Mouse (Mus musculus) heart, postnatal 0 days (tissue): Measurements from ENCODE around the gene Kprp. TPM values are rescaled to one million over a fixed set of nuclear protein-coding genes. Genes with fewer than 3 reads are reported as not detected.
"Not testable (repeated sequence)": the region's sequence is repeated elsewhere in the genome, so short reads cannot be mapped to it uniquely, and the experiment has no call there.

Experiments
- ATAC-seq: fragments of 200-750 bp; cut with Nextera tagmentation; 2 replicates; pipeline ENCODE4 v1.8.0; 2017; ENCODE audit warnings: low read depth, moderate number of reproducible peaks, moderate library complexity; ENCODE audit not compliant: insufficient read depth
- DNase-seq: peaks from one replicate; pipeline ENCODE4 v3.0.0-alpha.2; 2016; ENCODE audit warnings: low spot score
- H3K27ac ChIP-seq: fragments of 300-500 bp; sonication (generic); 2 replicates; pipeline ENCODE4 v1.5.1; 2014; ENCODE audit warnings: low read depth, mild to moderate bottlenecking
- H3K27me3 ChIP-seq: fragments of 300-500 bp; sonication (generic); 2 replicates; pipeline ENCODE4 v1.6.1; 2014; ENCODE audit warnings: low read length, mixed read lengths; ENCODE audit not compliant: control insufficient read depth, insufficient read depth
- H3K36me3 ChIP-seq: fragments of 300-500 bp; sonication (generic); replicated peaks from 2 replicates; pipeline ENCODE4 v1.6.1; 2014; ENCODE audit warnings: low read length, mixed read lengths; ENCODE audit not compliant: control insufficient read depth, insufficient read depth
- H3K4me1 ChIP-seq: fragments of 300-500 bp; sonication (generic); 2 replicates; pipeline ENCODE4 v1.6.1; 2014; ENCODE audit warnings: antibody characterized with exemption; ENCODE audit not compliant: control insufficient read depth, insufficient read depth
- H3K4me2 ChIP-seq: fragments of 300-500 bp; sonication (generic); 2 replicates; pipeline ENCODE4 v1.6.1; 2014; ENCODE audit warnings: low read depth, mild to moderate bottlenecking, low read length, moderate library complexity
- H3K4me3 ChIP-seq: fragments of 300-500 bp; sonication (generic); 2 replicates; pipeline ENCODE4 v1.5.1; 2014; ENCODE audit warnings: low read depth, low read length
- H3K9ac ChIP-seq: fragments of 300-500 bp; sonication (generic); replicated peaks from 2 replicates; pipeline ENCODE4 v1.6.1; 2014; ENCODE audit warnings: low read depth, low read length, mixed read lengths
- H3K9me3 ChIP-seq: fragments of 300-500 bp; sonication (generic); replicated peaks from 2 replicates; pipeline ENCODE4 v1.6.1; 2016; ENCODE audit warnings: low read length; ENCODE audit not compliant: control insufficient read depth
- CTCF ChIP-seq: IDR thresholded peaks from 2 replicates; pipeline ENCODE4 v1.5.1; 2016; ENCODE audit warnings: antibody characterized with exemption, control low read depth, low read depth
- EP300 ChIP-seq: IDR thresholded peaks from 2 replicates; pipeline ENCODE4 v1.6.1; 2016; ENCODE audit warnings: antibody characterized with exemption, low read depth
- WGBS: fragments of 180-500 bp; shearing (Covaris S2); extraction: QIAGEN DNeasy Blood & Tissue Kit; methylation state at CpG from one replicate; pipeline ENCODE4 v1.1.7; 2014; 5-methylcytosine and 5-hydroxymethylcytosine counted together
- polyA plus RNA-seq: library from polyadenylated mRNA; unstranded; fragments of >200 nt; fragmentation: Nextera tagmentation; extraction: Ambion mirVana; gene quantifications from 2 replicates; pipeline ENCODE4 v1.2.1, GENCODE M21; 2015
- total RNA-seq: library from RNA; depleted of rRNA; stranded (reverse); fragments of >200 nt; gene quantifications from 2 replicates; pipeline ENCODE4 v1.2.3, GENCODE M21; 2014; ENCODE audit warnings: low replicate concordance; rRNA removed

The Kprp gene
- total RNA-seq: not detected in 2 replicates
- not detected in 2 replicates for polyA plus RNA-seq

GRCm38 (mm10) chr3:92827108-92827507 is at the start of gene Kprp:
TSS of gene Kprp (minus strand) at chr3:92827247.
- no peak for ATAC-seq
- WGBS: 11% methylated on average over 1 of the region's 1 CpGs
- DNase-seq: no peak

GRCm38 (mm10) chr3:92874180-92874579 is 47.1 kb upstream of the Kprp start:
- Histone ChIP-seq H3K4me1 (no peaks in the 10 kb centered on the region), H3K4me2 (no peak overlapping the region), H3K36me3 (no peaks in the 10 kb centered on the region), H3K9ac (no peak overlapping the region), H3K27ac (no peak overlapping the region), H3K27me3 (no peaks in the 10 kb centered on the region), H3K4me3 (no peak overlapping the region), H3K9me3 (no peaks in the 10 kb centered on the region)
- 68% methylated on average over 3 of the region's 3 CpGs for WGBS
- TF ChIP-seq CTCF: no peak
- no peak for TF ChIP-seq EP300
- ATAC-seq: no peak
- DNase-seq: no peak

More at GRCm38 (mm10) chr3:92827108-92827507, at the start of gene Kprp:
- Histone ChIP-seq H3K9ac (no peak within 1 kb of the TSS), H3K9me3 (no peaks in the 10 kb centered on the region), H3K4me1 (no peaks in the 10 kb centered on the region), H3K27me3 (no peaks in the 10 kb centered on the region), H3K27ac (no peak within 1 kb of the TSS), H3K4me3 (no peak within 1 kb of the TSS), H3K36me3 (no peaks in the 10 kb centered on the region), H3K4me2 (no peak within 1 kb of the TSS)
- TF ChIP-seq EP300 (no peak), CTCF (no peak)

GRCm38 (mm10) chr3:92870116-92870515 is 43.1 kb upstream of the Kprp start, which contains the start of gene 2310050C09Rik:
TSS of gene 2310050C09Rik (minus strand) at chr3:92870216.
- TF ChIP-seq CTCF (no peak), EP300 (no peak)
- no peak within 1 kb of the TSS for H3K27ac ChIP-seq
- WGBS: 64% methylated on average over 4 of the region's 4 CpGs
- H3K4me3 ChIP-seq: no peak within 1 kb of the TSS
- H3K36me3 ChIP-seq: no peaks in the 10 kb centered on the region
- no peak within 1 kb of the TSS for H3K9ac ChIP-seq
- ATAC-seq: no peak
- no peaks in the 10 kb centered on the region for H3K4me1 ChIP-seq
- no peaks in the 10 kb centered on the region for H3K27me3 ChIP-seq
- no peak for DNase-seq
- H3K4me2 ChIP-seq: no peak within 1 kb of the TSS
- no peaks in the 10 kb centered on the region for H3K9me3 ChIP-seq

- Histone ChIP-seq H3K9ac (no peak within 1 kb of the TSS), H3K4me2 (no peak within 1 kb of the TSS), H3K4me1 (no peaks in the 10 kb centered on the region), H3K27me3 (no peaks in the 10 kb centered on the region), H3K9me3 (no peaks in the 10 kb centered on the region), H3K36me3 (no peaks in the 10 kb centered on the region), H3K27ac (no peak within 1 kb of the TSS), H3K4me3 (no peak within 1 kb of the TSS)
- TF ChIP-seq EP300 (no peak), CTCF (no peak)
- ATAC-seq: no peak
- no peak for DNase-seq
- 70% methylated on average over 3 of the region's 3 CpGs for WGBS
Observed at GRCm38 (mm10) chr3:92851186-92851585, 24.1 kb upstream of the Kprp start, which contains the start of gene Lce1l. TSS of gene Lce1l (minus strand) at chr3:92851286.

- no peaks in the 10 kb centered on the region for H3K4me1 ChIP-seq
- DNase-seq: no peak
- no peaks in the 10 kb centered on the region for H3K36me3 ChIP-seq
- H3K4me3 ChIP-seq: no peak overlapping the region
- no peak for ATAC-seq
- H3K27ac ChIP-seq: no peak overlapping the region
- whole genome bisulfite sequencing: 19% methylated on average over 1 of the region's 1 CpGs
- no peak overlapping the region for H3K9ac ChIP-seq
- no peak overlapping the region for H3K4me2 ChIP-seq
- H3K27me3 ChIP-seq: no peaks in the 10 kb centered on the region
- H3K9me3 ChIP-seq: no peaks in the 10 kb centered on the region
- TF ChIP-seq CTCF (peak; percentile 18), EP300 (no peak)
Observed at GRCm38 (mm10) chr3:92825808-92826207, 1.2 kb downstream of the Kprp start.

GRCm38 (mm10) chr3:92816036-92816435 is 11.0 kb downstream of the Kprp start:
- not testable (repeated sequence) for ATAC-seq, H3K27me3 ChIP-seq, H3K9me3 ChIP-seq, H3K4me3 ChIP-seq, DNase-seq, H3K4me1 ChIP-seq, H3K36me3 ChIP-seq, H3K9ac ChIP-seq, H3K27ac ChIP-seq, H3K4me2 ChIP-seq
- WGBS: 82% methylated on average over 2 of the region's 2 CpGs
